Mouse (Mus musculus) hindlimb bud, embryonic 11.5 days (tissue): ENCODE measurements around the gene Pif1.

ENCODE experiments used
- DNase-seq: peaks from one replicate; pipeline ENCODE4 v3.0.0-alpha.2; 2012; ENCODE audit warnings: low read depth, low spot score; ENCODE audit errors: extremely low spot score

Gene Pif1

DNA sequence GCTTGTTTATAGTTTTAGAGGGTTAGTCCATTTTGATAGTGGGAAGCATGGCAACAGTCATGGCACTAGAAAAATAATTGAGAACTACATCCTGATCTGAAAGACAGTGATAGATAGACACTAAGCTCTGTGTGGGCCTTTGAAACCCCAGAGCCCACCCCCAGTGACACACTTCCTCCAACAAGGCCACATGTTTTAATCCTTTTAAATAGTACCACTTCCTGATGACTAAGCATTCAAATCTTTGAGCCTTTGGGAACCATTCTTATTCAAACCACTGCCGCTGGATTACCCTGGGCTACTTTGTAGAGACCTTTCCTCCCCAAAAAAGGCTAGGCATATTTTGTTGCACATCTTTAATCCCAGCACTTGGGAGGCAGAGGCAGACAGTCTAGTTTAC, 48.8 kb downstream of the Pif1 start:
- no peak for DNase-seq

GRCm38 (mm10) chr9:65636926-65637325, 50.0 kb downstream of the Pif1 start:
- DNase-seq: no peak

GRCm38 (mm10) chr9:65639065-65639464, 52.1 kb downstream of the Pif1 start:
- no peak for DNase-seq

DNA sequence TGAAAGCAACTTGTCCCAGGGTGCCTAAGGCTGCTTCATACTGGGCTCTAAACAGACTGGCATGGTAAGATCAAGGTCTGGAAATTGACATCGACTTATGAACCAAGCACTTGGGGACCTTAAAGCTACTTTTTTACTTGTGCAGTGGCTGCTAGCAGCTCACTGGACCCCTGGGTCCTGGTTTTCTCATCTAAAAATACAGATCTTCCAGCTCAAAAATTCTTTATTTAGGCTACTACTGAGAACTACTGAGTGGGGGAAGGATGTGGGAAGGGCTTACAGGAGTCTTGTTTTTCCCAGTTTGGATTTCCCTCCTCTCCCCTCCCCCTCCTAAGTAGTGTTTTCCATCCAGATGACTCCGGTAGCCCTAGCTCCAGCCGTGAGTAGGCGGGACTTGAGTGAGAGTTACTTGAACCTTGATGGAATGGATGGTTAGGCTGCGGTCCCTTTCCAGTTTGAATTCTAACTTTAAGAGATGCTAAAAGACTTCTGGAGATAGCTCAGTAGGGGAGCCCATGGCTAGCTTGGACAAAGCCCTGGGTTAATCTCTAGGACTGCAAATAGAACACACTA, 54.0 kb downstream of the Pif1 start:
- DNase-seq: no peak

DNA sequence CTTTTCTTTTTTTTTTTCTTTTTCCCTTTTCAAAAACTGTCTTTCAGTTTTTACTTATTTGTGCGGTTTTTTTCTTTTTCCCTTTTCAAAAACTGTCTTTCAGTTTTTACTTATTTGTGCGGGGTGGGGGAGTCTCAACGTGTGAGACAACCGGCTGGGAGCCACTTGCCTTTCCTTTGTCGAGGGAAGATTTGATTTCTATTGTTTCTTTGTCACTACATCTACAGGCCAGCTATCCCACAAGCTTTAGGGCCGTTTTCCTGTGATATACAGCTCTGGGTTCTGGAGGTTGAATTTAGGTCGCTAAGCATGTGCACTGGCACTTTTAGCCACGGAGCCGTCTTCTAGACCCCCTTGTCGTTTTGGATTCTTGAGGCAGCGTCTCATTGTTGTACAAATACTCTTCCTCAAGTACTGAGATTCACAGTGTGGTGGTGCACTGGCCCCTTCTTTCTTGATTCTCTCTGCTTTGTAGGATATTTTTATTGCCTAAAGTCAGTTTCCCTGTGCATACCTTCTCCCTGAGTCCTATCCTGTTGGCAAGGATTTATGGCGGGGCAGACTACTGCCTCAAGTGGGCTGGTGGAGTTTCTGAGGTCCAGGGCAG, 54.6 kb downstream of the Pif1 start:
- DNase-seq: no peak

- no peak for DNase-seq
Measured at GRCm38 (mm10) chr9:65642546-65642945, 55.6 kb downstream of the Pif1 start.

- no peak for DNase-seq
Measured at GRCm38 (mm10) chr9:65644960-65645359, 58.0 kb downstream of the Pif1 start.
